ENCODE assay signal across 11 mouse cellular contexts in genomic region chr7:35733313-35734050, GRCm38 (mm10). TPM values are rescaled to one million over a fixed set of nuclear protein-coding genes. Genes with fewer than 3 reads are reported as not detected.
A peak's percentile ranks its signal among the peaks of the same experiment; 100 is the strongest.
DNase-seq lines count a peak whose midpoint lies in the region; ATAC-seq lines count a peak whose summit lies in the region.
"Had no signal": no experiment of that assay in that cellular context is flagged by ENCODE, and none has a peak within 500 bp of the region (broad histone marks: within the 10 kb centered on the region; RNA-seq: fewer than 3 reads in every experiment).

No protein-coding gene starts in this region.

- peaks cover 20% of the 10 kb centered on the region for H3K36me3 ChIP-seq in embryonic facial prominence, embryonic 15.5 days
- H3K36me3 ChIP-seq in hindbrain, embryonic 16.5 days (ENCODE audit: control insufficient read depth, insufficient read depth, low read length), result peaks cover 8% of the 10 kb centered on the region

- no peaks in the 10 kb centered on the region for H3K27me3 ChIP-seq in embryonic facial prominence, embryonic 15.5 days
- no peaks in the 10 kb centered on the region for H3K27me3 ChIP-seq in hindbrain, embryonic 16.5 days (replicated peaks; ENCODE audit: control insufficient read depth, insufficient read depth, low read length)

- DNase-seq in gastrocnemius, postnatal 10 days, result peak; percentile 36
- DNase-seq in gastrocnemius, adult 18-20 months (ENCODE audit: low spot score), result no peak
- peak; percentile 70 to 88 for DNase-seq in layer of hippocampus, postnatal 14 days (ENCODE audit: low spot score in 2 of 2)
- no peak for DNase-seq in layer of hippocampus, adult 9-10 months (ENCODE audit: low spot score)
- no peak for DNase-seq in gastrocnemius, postnatal 36 days
- DNase-seq: heart, adult 18-20 months; heart, postnatal 4 days; lung, adult 2 months had no signal

- WGBS in embryonic facial prominence, embryonic 15.5 days, result 57% methylated on average over 14 of the region's 14 CpGs
- WGBS in hindbrain, embryonic 16.5 days, result 42% methylated on average over 14 of the region's 14 CpGs

- H3K4me2 ChIP-seq in embryonic facial prominence, embryonic 15.5 days (replicated peaks), result no peak overlapping the region
- no peak overlapping the region for H3K4me2 ChIP-seq in hindbrain, embryonic 16.5 days (ENCODE audit: low read length)

- no peak overlapping the region for H3K4me3 ChIP-seq in embryonic facial prominence, embryonic 15.5 days (replicated peaks)
- no peak overlapping the region for H3K4me3 ChIP-seq in hindbrain, embryonic 16.5 days (ENCODE audit: low read length)

- no peaks in the 10 kb centered on the region for H3K9me3 ChIP-seq in embryonic facial prominence, embryonic 15.5 days (replicated peaks)
- H3K9me3 ChIP-seq in hindbrain, embryonic 16.5 days (ENCODE audit: control insufficient read depth, low read length), result peaks cover 2% of the 10 kb centered on the region; the same call in 1 of the 2 replicates

- ATAC-seq in embryonic facial prominence, embryonic 15.5 days (ENCODE audit: insufficient number of reproducible peaks, low FRiP score, low TSS enrichment, low read depth), result 0 out of 2 replicates have a peak, but pooled peaks have one; percentile 29
- ATAC-seq in hindbrain, embryonic 16.5 days, result peak; percentile 60
- no peak for ATAC-seq in activated CD4-positive, CD25-positive, alpha-beta regulatory T cell, adult 4 months

- H3K27ac ChIP-seq in embryonic facial prominence, embryonic 15.5 days (replicated peaks), result no peak overlapping the region; the same call in 1 of the 2 replicates
- H3K27ac ChIP-seq in hindbrain, embryonic 16.5 days (ENCODE audit: low read depth, low read length), result peak overlapping the region; percentile 58

- intact Hi-C loops in gastrocnemius, postnatal 36 days (cut with DNase I), result loop anchor here (5.0 kb wide), 1 partner anchor 41 kb away; no protein-coding TSS in a partner anchor

- H3K4me1 ChIP-seq in embryonic facial prominence, embryonic 15.5 days, result no peaks in the 10 kb centered on the region
- H3K4me1 ChIP-seq in hindbrain, embryonic 16.5 days (ENCODE audit: control insufficient read depth, insufficient read depth, low read depth, low read length), result peaks cover 8% of the 10 kb centered on the region

- no peak overlapping the region for H3K9ac ChIP-seq in embryonic facial prominence, embryonic 15.5 days
- no peak overlapping the region for H3K9ac ChIP-seq in hindbrain, embryonic 16.5 days (ENCODE audit: low read depth, low read length)

RNA-seq across cellular contexts. Expression of gene Dpy19l3, which starts 20.8 kb away (rescaled TPM):
- 10 to 100 TPM in 1 of 2 experiments, 1 to 10 TPM in 1; 9.7 to 15.8 TPM for total RNA-seq in gastrocnemius, postnatal 10 days (2021)
- total RNA-seq in gastrocnemius, adult 18-20 months (2021), result 1 to 10 TPM; 5.8 to 6.8 TPM
- total RNA-seq in layer of hippocampus, postnatal 14 days (2021), result 10 to 100 TPM; 70.9 to 71.6 TPM
- 22.8 and 26.0 TPM in 2 replicates for polyA plus RNA-seq in embryonic facial prominence, embryonic 15.5 days (2015; fragmentation: Nextera tagmentation; extraction: Ambion mirVana)
- polyA plus RNA-seq in hindbrain, embryonic 16.5 days (2015; fragmentation: Nextera tagmentation; extraction: Ambion mirVana), result 45.8 and 51.0 TPM in 2 replicates
- 10 to 100 TPM; 28.4 to 37.8 TPM for polyA plus RNA-seq in activated CD4-positive, CD25-positive, alpha-beta regulatory T cell, adult 4 months (2017; shearing (Covaris generic))
- 1 to 10 TPM; 3.3 to 3.7 TPM for total RNA-seq in gastrocnemius, postnatal 36 days (2021)

Comparison
In these comparisons a context has a peak if more than half of its experiments do, and no peak if none do; other contexts are left out.
1. DNase-seq: peak in gastrocnemius, postnatal 10 days (single experiment) and layer of hippocampus, postnatal 14 days (2 of 2); none in gastrocnemius, adult 18-20 months (single experiment), layer of hippocampus, adult 9-10 months (single experiment) and gastrocnemius, postnatal 36 days (0 of 2).
2. RNA of gene Dpy19l3, which starts 20.8 kb away (total RNA-seq): 70.9 to 71.6 TPM in layer of hippocampus, postnatal 14 days; 9.7 to 15.8 TPM in gastrocnemius, postnatal 10 days, 5.8 to 6.8 TPM in gastrocnemius, adult 18-20 months and 3.3 to 3.7 TPM in gastrocnemius, postnatal 36 days; every median in the first group is over 4 times any median in the second.